ENCODE assay signal across 8 mouse cellular contexts in the genomic region with DNA sequence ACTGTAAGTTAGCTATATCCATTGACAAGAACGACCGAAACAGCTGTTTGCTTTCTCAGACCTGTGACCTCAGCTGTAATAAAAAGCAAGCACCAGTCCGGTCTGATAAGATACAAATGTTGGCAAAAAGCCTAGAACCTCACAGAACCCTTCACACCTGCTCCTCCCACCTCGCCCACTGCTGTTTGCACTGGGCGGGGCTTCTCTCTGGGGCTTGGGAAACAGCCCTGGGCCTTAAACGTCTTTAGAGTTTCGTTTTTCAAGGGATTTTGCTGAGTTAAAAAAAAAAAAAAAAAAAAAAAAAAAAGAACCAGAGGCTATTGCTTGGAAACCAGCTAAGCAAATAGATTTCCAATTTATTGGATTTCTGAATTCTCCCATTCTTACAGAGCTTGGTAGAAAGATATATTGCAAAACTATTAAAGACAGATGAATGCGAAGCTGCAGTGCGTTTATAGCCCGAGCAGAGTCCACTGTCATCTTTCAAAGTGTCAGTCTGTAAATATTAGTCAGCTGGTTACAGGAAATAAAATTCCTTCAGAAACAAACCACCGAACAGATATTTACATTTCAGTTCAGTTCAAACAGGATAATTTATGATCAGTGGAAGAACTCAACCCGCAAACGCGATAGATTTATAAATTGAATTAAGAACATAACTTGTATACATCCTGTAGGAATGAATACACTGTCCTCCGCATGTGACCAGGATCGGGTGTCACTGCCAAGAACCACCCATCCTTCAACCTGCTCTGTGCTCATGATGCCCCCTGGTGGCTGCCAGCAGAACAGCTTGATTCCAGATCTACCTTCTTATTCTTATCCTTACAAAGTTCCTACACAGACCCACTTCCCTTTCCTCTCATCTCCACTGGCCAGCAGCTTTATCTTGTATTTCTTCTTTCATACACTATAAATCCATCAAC. TPM values are rescaled to one million over a fixed set of nuclear protein-coding genes. Genes with fewer than 3 reads are reported as not detected.
DNase-seq lines count a peak whose midpoint lies in the region; ATAC-seq and TF ChIP-seq lines count a peak whose summit lies in the region.

No protein-coding gene starts in this region.

- H3K9ac ChIP-seq in embryonic facial prominence, embryonic 11.5 days (replicated peaks; ENCODE audit: low read length): no peak overlapping the region
- H3K9ac ChIP-seq in intestine, postnatal 0 days (ENCODE audit: low read depth, low read length): no peak overlapping the region
- no peak overlapping the region for H3K9ac ChIP-seq in midbrain, embryonic 11.5 days (ENCODE audit: low read length)

- 0 out of 2 replicates have a peak, but pooled peaks have one; percentile 34 for ATAC-seq in embryonic facial prominence, embryonic 11.5 days (replicated peaks; ENCODE audit: insufficient number of reproducible peaks, low FRiP score, low TSS enrichment, low read depth)
- ATAC-seq in granulocyte monocyte progenitor cell, adult 5-6 weeks (replicated peaks; ENCODE audit: poor library complexity, severe bottlenecking): peak; percentile 96
- peak; percentile 93 for ATAC-seq in intestine, postnatal 0 days
- ATAC-seq in midbrain, embryonic 11.5 days (ENCODE audit: low FRiP score): peak; percentile 70

- peak; percentile 92 for DNase-seq in adrenal gland, postnatal 14 days
- peak; percentile 85 for DNase-seq in embryonic facial prominence, embryonic 11.5 days (ENCODE audit: low spot score)
- DNase-seq in left cerebral cortex, postnatal 4 days: peak; percentile 88
- peak; percentile 95 for DNase-seq in midbrain, embryonic 11.5 days (ENCODE audit: low spot score, missing footprints)
- peak; percentile 88 for DNase-seq in right cerebral cortex, postnatal 4 days
- peak; percentile 85 for DNase-seq in yolk sac, embryonic 10.5 days (ENCODE audit: low spot score)

- H3K27ac ChIP-seq in embryonic facial prominence, embryonic 11.5 days (replicated peaks; ENCODE audit: low read depth, low read length): no peak overlapping the region
- H3K27ac ChIP-seq in intestine, postnatal 0 days (ENCODE audit: low read depth, low read length): peak overlapping the region; percentile 61; the same call in 1 of the 2 replicates
- no peak overlapping the region for H3K27ac ChIP-seq in midbrain, embryonic 11.5 days (ENCODE audit: low read depth, low read length)

- H3K9me3 ChIP-seq in embryonic facial prominence, embryonic 11.5 days (replicated peaks; ENCODE audit: control insufficient read depth, low read length): no peaks in the 10 kb centered on the region
- H3K9me3 ChIP-seq in intestine, postnatal 0 days (ENCODE audit: control insufficient read depth): no peaks in the 10 kb centered on the region
- no peaks in the 10 kb centered on the region for H3K9me3 ChIP-seq in midbrain, embryonic 11.5 days (ENCODE audit: control insufficient read depth, low read length)

- WGBS in embryonic facial prominence, embryonic 11.5 days: 23% methylated on average over 16 of the region's 16 CpGs
- WGBS in intestine, postnatal 0 days: 3% methylated on average over 16 of the region's 16 CpGs
- WGBS in midbrain, embryonic 11.5 days: 31% methylated on average over 16 of the region's 16 CpGs

- intact Hi-C loops in left cerebral cortex, postnatal 4 days (cut with DNase I): loop anchor here (2.0 kb wide), 1 partner anchor 190 kb away; no protein-coding TSS in a partner anchor

- peak; percentile 98 for TF ChIP-seq CTCF in intestine, postnatal 0 days (IDR thresholded peaks at IDR 0.05; ENCODE audit: low read depth)

- H3K36me3 ChIP-seq in embryonic facial prominence, embryonic 11.5 days (replicated peaks; ENCODE audit: control insufficient read depth, insufficient read depth, low read depth, low read length): no peaks in the 10 kb centered on the region
- no peaks in the 10 kb centered on the region for H3K36me3 ChIP-seq in intestine, postnatal 0 days (ENCODE audit: control insufficient read depth, insufficient read depth)
- H3K36me3 ChIP-seq in midbrain, embryonic 11.5 days (ENCODE audit: control insufficient read depth, insufficient read depth, low read length): no peaks in the 10 kb centered on the region

- H3K4me3 ChIP-seq in embryonic facial prominence, embryonic 11.5 days (ENCODE audit: low read depth, low read length): no peak overlapping the region
- peak overlapping the region; percentile 21; the same call in 1 of the 2 replicates for H3K4me3 ChIP-seq in intestine, postnatal 0 days (ENCODE audit: low read depth, low read length)
- H3K4me3 ChIP-seq in midbrain, embryonic 11.5 days (ENCODE audit: low read depth, low read length): no peak overlapping the region

- H3K4me2 ChIP-seq in embryonic facial prominence, embryonic 11.5 days (ENCODE audit: low read depth, low read length): no peak overlapping the region
- H3K4me2 ChIP-seq in intestine, postnatal 0 days (replicated peaks; ENCODE audit: low read depth): peak overlapping the region; percentile 57
- no peak overlapping the region for H3K4me2 ChIP-seq in midbrain, embryonic 11.5 days

- no peaks in the 10 kb centered on the region for H3K4me1 ChIP-seq in embryonic facial prominence, embryonic 11.5 days (ENCODE audit: control insufficient read depth, insufficient read depth, low read length)
- no peaks in the 10 kb centered on the region for H3K4me1 ChIP-seq in intestine, postnatal 0 days (replicated peaks; ENCODE audit: control insufficient read depth, insufficient read depth, low read length)
- H3K4me1 ChIP-seq in midbrain, embryonic 11.5 days (ENCODE audit: control insufficient read depth, insufficient read depth, low read length): no peaks in the 10 kb centered on the region

- no peaks in the 10 kb centered on the region for H3K27me3 ChIP-seq in embryonic facial prominence, embryonic 11.5 days (ENCODE audit: control insufficient read depth, insufficient read depth, low read length)
- H3K27me3 ChIP-seq in intestine, postnatal 0 days (replicated peaks; ENCODE audit: control insufficient read depth, insufficient read depth, low read length): no peaks in the 10 kb centered on the region
- H3K27me3 ChIP-seq in midbrain, embryonic 11.5 days (ENCODE audit: control insufficient read depth, insufficient read depth, low read length): no peaks in the 10 kb centered on the region

RNA-seq across cellular contexts. Expression of a gene that starts 17.3 kb away (rescaled TPM):
- 4.7 and 5.7 TPM in 2 replicates for total RNA-seq in adrenal gland, postnatal 14 days (2021)
- 0.39 and 0.68 TPM in 2 replicates for polyA plus RNA-seq in embryonic facial prominence, embryonic 11.5 days (2014; fragmentation: Nextera tagmentation; extraction: Ambion mirVana)
- total RNA-seq in granulocyte monocyte progenitor cell, adult 5-6 weeks (2014; fragmentation: Nextera tagmentation): 5.3 and 6.3 TPM in 2 replicates
- 3.5 and 5.0 TPM in 2 replicates for total RNA-seq in granulocyte monocyte progenitor cell, adult 5-6 weeks (2017)
- polyA plus RNA-seq in intestine, postnatal 0 days (2015; fragmentation: Nextera tagmentation; extraction: Ambion mirVana): 5.8 and 6.5 TPM in 2 replicates
- 1 to 10 TPM; 1.7 to 2.0 TPM for total RNA-seq in left cerebral cortex, postnatal 4 days (2021)
- polyA plus RNA-seq in midbrain, embryonic 11.5 days (2014; fragmentation: Nextera tagmentation; extraction: Ambion mirVana): 0.87 and 1.3 TPM in 2 replicates

RNA-seq across cellular contexts. Expression of a gene that starts 24.3 kb away (rescaled TPM):
- total RNA-seq in adrenal gland, postnatal 14 days (2021): 11.9 TPM in 2 replicates
- 19.6 and 20.9 TPM in 2 replicates for polyA plus RNA-seq in embryonic facial prominence, embryonic 11.5 days (2014; fragmentation: Nextera tagmentation; extraction: Ambion mirVana)
- total RNA-seq in granulocyte monocyte progenitor cell, adult 5-6 weeks (2014; fragmentation: Nextera tagmentation): 13.5 and 19.0 TPM in 2 replicates
- 5.8 and 6.4 TPM in 2 replicates for total RNA-seq in granulocyte monocyte progenitor cell, adult 5-6 weeks (2017)
- polyA plus RNA-seq in intestine, postnatal 0 days (2015; fragmentation: Nextera tagmentation; extraction: Ambion mirVana): 13.5 and 15.1 TPM in 2 replicates
- total RNA-seq in left cerebral cortex, postnatal 4 days (2021): 10 to 100 TPM; 19.0 to 21.3 TPM
- polyA plus RNA-seq in midbrain, embryonic 11.5 days (2014; fragmentation: Nextera tagmentation; extraction: Ambion mirVana): 26.4 and 28.3 TPM in 2 replicates

RNA-seq across cellular contexts. Expression of a gene that starts 48.2 kb away (rescaled TPM):
- total RNA-seq in adrenal gland, postnatal 14 days (2021): 81.5 and 89.2 TPM in 2 replicates
- polyA plus RNA-seq in embryonic facial prominence, embryonic 11.5 days (2014; fragmentation: Nextera tagmentation; extraction: Ambion mirVana): 32.9 and 33.6 TPM in 2 replicates
- total RNA-seq in granulocyte monocyte progenitor cell, adult 5-6 weeks (2014; fragmentation: Nextera tagmentation): 17.2 and 22.6 TPM in 2 replicates
- 31.3 and 36.1 TPM in 2 replicates for total RNA-seq in granulocyte monocyte progenitor cell, adult 5-6 weeks (2017)
- polyA plus RNA-seq in intestine, postnatal 0 days (2015; fragmentation: Nextera tagmentation; extraction: Ambion mirVana): 11.6 and 12.4 TPM in 2 replicates
- 10 to 100 TPM; 50.1 to 51.5 TPM for total RNA-seq in left cerebral cortex, postnatal 4 days (2021)
- polyA plus RNA-seq in midbrain, embryonic 11.5 days (2014; fragmentation: Nextera tagmentation; extraction: Ambion mirVana): 25.0 and 27.5 TPM in 2 replicates

Comparison
In these comparisons a context has a peak if more than half of its experiments do, and no peak if none do; other contexts are left out.
1. ATAC-seq: peak in every context shown above with its lines; median percentile 96 in granulocyte monocyte progenitor cell, adult 5-6 weeks; 93 in intestine, postnatal 0 days; 70 in midbrain, embryonic 11.5 days; 34 in embryonic facial prominence, embryonic 11.5 days.